Mouse (Mus musculus) thymus, postnatal 14 days (tissue): ENCODE measurements around the gene Snrnp25.
A peak's percentile ranks its signal among the peaks of the same experiment; 100 is the strongest.

ENCODE experiments used
- DNase-seq: peaks from one replicate; pipeline ENCODE4 v3.0.0; 2021

Gene Snrnp25

GRCm38 (mm10) chr11:32247068-32247467, 41.9 kb downstream of the Snrnp25 start:
- peak; percentile 45 for DNase-seq

GRCm38 (mm10) chr11:32248350-32248749, 43.1 kb downstream of the Snrnp25 start:
- DNase-seq = no peak

- no peak for DNase-seq
Measured at GRCm38 (mm10) chr11:32250880-32251763, 45.9 kb downstream of the Snrnp25 start.

- DNase-seq = no peak
Measured at GRCm38 (mm10) chr11:32253121-32253520, 47.9 kb downstream of the Snrnp25 start.

- DNase-seq = no peak
Measured at GRCm38 (mm10) chr11:32256146-32256545, 50.9 kb downstream of the Snrnp25 start.

GRCm38 (mm10) chr11:32256566-32256965, 51.4 kb downstream of the Snrnp25 start:
- DNase-seq = no peak
